Mouse (Mus musculus): ENCODE results near the gene Olfr1480. TPM values are rescaled to one million over a fixed set of nuclear protein-coding genes. Genes with fewer than 3 reads are reported as not detected.

The Olfr1480 gene
- not detected in 2 replicates for polyA plus RNA-seq (2016; fragmentation: Nextera tagmentation; extraction: Ambion mirVana)

GRCm38 (mm10) chr19:13527613-13528012 lies at the start of gene Olfr1480:
Olfr1480 (plus strand) TSS chr19:13527913.
- 81% methylated on average over 2 of the region's 2 CpGs for WGBS
- H3K4me3 ChIP-seq = no peak within 1 kb of the TSS
- H3K36me3 ChIP-seq = no peaks in the 10 kb centered on the region
- H3K27ac ChIP-seq (replicated peaks) = no peak within 1 kb of the TSS
- no peaks in the 10 kb centered on the region for H3K4me1 ChIP-seq
- H3K27me3 ChIP-seq (ENCODE audit: low read depth, poor library complexity, severe bottlenecking) = no peaks in the 10 kb centered on the region
- peaks cover 43% of the 10 kb centered on the region for H3K9me3 ChIP-seq (replicated peaks)
- DNase-seq (ENCODE audit: low spot score) = no peak

- Histone ChIP-seq H3K27me3 (ENCODE audit: low read depth, poor library complexity, severe bottlenecking) (no peaks in the 10 kb centered on the region), H3K4me3 (no peak within 1 kb of the TSS), H3K9me3 (replicated peaks) (0 out of 2 replicates have a peak, but pooled peaks cover under 1% of the 10 kb centered on the region), H3K4me1 (no peaks in the 10 kb centered on the region), H3K27ac (replicated peaks) (no peak within 1 kb of the TSS), H3K36me3 (no peaks in the 10 kb centered on the region)
- no peak for DNase-seq (ENCODE audit: low spot score)
Measured at GRCm38 (mm10) chr19:13480096-13480495, 47.6 kb upstream of the Olfr1480 start, which contains the start of gene Olfr1475. Olfr1475 (minus strand) TSS chr19:13480196.

- WGBS = 82% methylated on average over 3 of the region's 3 CpGs
- DNase-seq (ENCODE audit: low spot score) = no peak
- H3K9me3 ChIP-seq (replicated peaks) = peaks cover 27% of the 10 kb centered on the region
- no peak within 1 kb of the TSS for H3K4me3 ChIP-seq
- no peaks in the 10 kb centered on the region for H3K27me3 ChIP-seq (ENCODE audit: low read depth, poor library complexity, severe bottlenecking)
- H3K4me1 ChIP-seq = no peaks in the 10 kb centered on the region
- H3K27ac ChIP-seq (replicated peaks) = no peak within 1 kb of the TSS
- no peaks in the 10 kb centered on the region for H3K36me3 ChIP-seq
Measured at GRCm38 (mm10) chr19:13500246-13500645, 27.5 kb upstream of the Olfr1480 start, which contains the start of gene Olfr1477. Olfr1477 (plus strand) TSS chr19:13500546.

Other genes starting within 250 kb of the Olfr1480 start
- not detected in 2 replicates for gene Olfr1465, start 212.4 kb upstream of the Olfr1480 start, polyA plus RNA-seq (2016; fragmentation: Nextera tagmentation; extraction: Ambion mirVana)
- not detected in 2 replicates for gene Olfr1466, start 189.1 kb upstream of the Olfr1480 start, polyA plus RNA-seq (2016; fragmentation: Nextera tagmentation; extraction: Ambion mirVana)
- not detected in 2 replicates for gene Olfr1467, start 165.7 kb upstream of the Olfr1480 start, polyA plus RNA-seq (2016; fragmentation: Nextera tagmentation; extraction: Ambion mirVana)
- not detected in 2 replicates for gene Olfr1469, start 120.1 kb upstream of the Olfr1480 start, polyA plus RNA-seq (2016; fragmentation: Nextera tagmentation; extraction: Ambion mirVana)
- not detected in 2 replicates for gene Olfr1471, start 84.5 kb upstream of the Olfr1480 start, polyA plus RNA-seq (2016; fragmentation: Nextera tagmentation; extraction: Ambion mirVana)
- gene Olfr1472, start 71.8 kb upstream of the Olfr1480 start, polyA plus RNA-seq (2016; fragmentation: Nextera tagmentation; extraction: Ambion mirVana) = not detected in 2 replicates
- gene Olfr1474, start 58.3 kb upstream of the Olfr1480 start, polyA plus RNA-seq (2016; fragmentation: Nextera tagmentation; extraction: Ambion mirVana) = not detected in 2 replicates
- not detected in 2 replicates for gene Olfr1475, start 47.7 kb upstream of the Olfr1480 start, polyA plus RNA-seq (2016; fragmentation: Nextera tagmentation; extraction: Ambion mirVana)
- gene Olfr1477, start 27.4 kb upstream of the Olfr1480 start, polyA plus RNA-seq (2016; fragmentation: Nextera tagmentation; extraction: Ambion mirVana) = not detected in 2 replicates
- not detected in 2 replicates for gene Olfr1484, start 55.6 kb downstream of the Olfr1480 start, polyA plus RNA-seq (2016; fragmentation: Nextera tagmentation; extraction: Ambion mirVana)
- gene Olfr1487, start 89.5 kb downstream of the Olfr1480 start, polyA plus RNA-seq (2016; fragmentation: Nextera tagmentation; extraction: Ambion mirVana) = not detected in 2 replicates
- gene Olfr1489, start 103.7 kb downstream of the Olfr1480 start, polyA plus RNA-seq (2016; fragmentation: Nextera tagmentation; extraction: Ambion mirVana) = not detected in 2 replicates
- gene Olfr1490, start 123.2 kb downstream of the Olfr1480 start, polyA plus RNA-seq (2016; fragmentation: Nextera tagmentation; extraction: Ambion mirVana) = not detected in 2 replicates
- gene Olfr1491, start 169.4 kb downstream of the Olfr1480 start, polyA plus RNA-seq (2016; fragmentation: Nextera tagmentation; extraction: Ambion mirVana) = not detected in 2 replicates
- gene Olfr1493-ps1, start 195.4 kb downstream of the Olfr1480 start, polyA plus RNA-seq (2016; fragmentation: Nextera tagmentation; extraction: Ambion mirVana) = not detected in 2 replicates
- gene Olfr1494, start 211.8 kb downstream of the Olfr1480 start, polyA plus RNA-seq (2016; fragmentation: Nextera tagmentation; extraction: Ambion mirVana) = not detected in 2 replicates
- gene Olfr1495, start 236.7 kb downstream of the Olfr1480 start, polyA plus RNA-seq (2016; fragmentation: Nextera tagmentation; extraction: Ambion mirVana) = not detected in 2 replicates
- not detected in 2 replicates for gene Olfr1496, start 250.0 kb downstream of the Olfr1480 start, polyA plus RNA-seq (2016; fragmentation: Nextera tagmentation; extraction: Ambion mirVana)